Comparison of ENCODE assay signal across 7 mouse cellular contexts in the genomic region with DNA sequence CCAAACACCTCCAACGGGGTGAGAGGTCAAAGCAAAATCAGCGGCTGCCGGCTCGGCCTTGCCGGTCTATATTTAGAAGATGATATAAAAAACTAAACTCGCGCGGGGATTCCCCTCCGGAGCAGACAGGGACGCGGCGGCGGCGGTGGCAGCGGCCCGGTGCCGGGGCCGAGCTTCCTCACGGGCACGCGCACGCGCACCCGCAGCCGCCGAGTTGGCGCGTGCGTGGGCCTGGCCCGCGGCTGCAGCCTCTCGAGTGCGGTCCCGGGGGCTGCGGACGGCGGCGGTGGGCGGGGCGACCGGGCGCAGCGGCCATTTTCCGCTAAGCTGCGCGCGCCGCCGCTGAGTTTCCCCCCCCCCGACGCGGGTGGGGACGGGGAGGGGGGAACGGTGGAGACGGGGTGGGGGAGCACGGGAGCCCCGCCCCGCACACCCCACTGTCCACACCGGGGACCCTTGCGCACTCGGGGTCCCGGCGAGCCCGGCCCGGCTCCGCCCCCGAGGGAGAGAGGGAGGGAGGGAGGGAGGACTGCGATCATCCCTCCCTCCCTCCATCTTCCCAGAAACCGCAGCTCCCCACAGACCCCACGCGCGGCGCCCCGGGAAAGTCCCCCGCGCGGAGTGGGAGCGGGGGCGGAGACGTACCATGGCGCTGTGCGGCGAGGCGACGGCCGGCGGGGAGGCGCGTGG. TPM values are rescaled to one million over a fixed set of nuclear protein-coding genes. Genes with fewer than 3 reads are reported as not detected.
DNase-seq lines count a peak whose midpoint lies in the region; TF ChIP-seq lines count a peak whose summit lies in the region.

No protein-coding gene starts in this region.

- H3K79me2 ChIP-seq in myocyte (ENCODE audit: control insufficient read depth, insufficient read depth): peaks cover 36% of the 10 kb centered on the region

- H3K36me3 ChIP-seq in myocyte (ENCODE audit: control insufficient read depth, insufficient read depth): no peaks in the 10 kb centered on the region
- H3K36me3 ChIP-seq in splenic B cell, adult 2 months (ENCODE audit: control insufficient read depth, insufficient read depth, low read length, poor library complexity, severe bottlenecking): no peaks in the 10 kb centered on the region

- no peaks in the 10 kb centered on the region for H3K27me3 ChIP-seq in myocyte (ENCODE audit: control insufficient read depth, insufficient read depth, insufficient read length)
- peaks cover 2% of the 10 kb centered on the region; the same call in 1 of the 2 replicates for H3K27me3 ChIP-seq in splenic B cell, adult 2 months (ENCODE audit: control insufficient read depth, insufficient read depth, low read length, poor library complexity, severe bottlenecking)

- peak overlapping the region; percentile 81 for H3K4me2 ChIP-seq in myocyte (ENCODE audit: low read depth)

- no peak for TF ChIP-seq POLR2A in myocyte (IDR thresholded peaks at IDR 0.05; ENCODE audit: insufficient read length, low read depth)

- peak overlapping the region; percentile 51 for H3ac ChIP-seq in myocyte (ENCODE audit: control insufficient read depth, insufficient read length)

- peak; percentile 81 to 83 for DNase-seq in adrenal gland, adult 18-20 months (ENCODE audit: low spot score in 2 of 2)
- peak; percentile 75 for DNase-seq in embryo, embryonic 10.5 days (ENCODE audit: low spot score)
- peak; percentile 99 for DNase-seq in heart, adult 11 months
- peak; percentile 87 for DNase-seq in kidney, adult 18-20 months
- peak; percentile 71 for DNase-seq in liver
- DNase-seq in splenic B cell, adult 2 months (ENCODE audit: low read depth, low spot score): peak; percentile 83

- peak overlapping the region; percentile 28 for H3K4me3 ChIP-seq in myocyte

TF ChIP-seq in myocyte, 11 proteins besides CTCF, POLR2A, EP300 and RAD21:
- no peak for TF ChIP-seq REST (IDR thresholded peaks at IDR 0.05; ENCODE audit: insufficient read depth, insufficient read length)
- no peak for TF ChIP-seq MAX (IDR thresholded peaks at IDR 0.05; ENCODE audit: low read depth)
- TF ChIP-seq E2F4 (IDR thresholded peaks at IDR 0.05; ENCODE audit: insufficient read depth): no peak
- peak in 1 of 3 experiments; percentile 3 for TF ChIP-seq MYOG (IDR thresholded peaks at IDR 0.05; ENCODE audit: control insufficient read depth in 1 of 3, insufficient read depth in 1 of 3, insufficient read length in 2 of 3, low read depth in 2 of 3)
- TF ChIP-seq TCF12 (IDR thresholded peaks at IDR 0.05; ENCODE audit: insufficient read depth, poor library complexity, severe bottlenecking): no peak
- TF ChIP-seq TCF3 (IDR thresholded peaks at IDR 0.05; ENCODE audit: insufficient read length, low read depth): no peak
- TF ChIP-seq CEBPB (IDR thresholded peaks at IDR 0.05; ENCODE audit: insufficient read depth, poor library complexity, severe bottlenecking): no peak
- peak in 1 of 3 experiments; percentile 40 for TF ChIP-seq MYOD1 (IDR thresholded peaks at IDR 0.05; ENCODE audit: control insufficient read depth in 1 of 3, insufficient read length in 2 of 3, low read depth in 2 of 3)

RNA-seq across cellular contexts. Expression of gene Nfic, which starts 25.1 kb away (rescaled TPM):
- total RNA-seq in adrenal gland, adult 18-20 months (2021): 10 to 100 TPM; 69.1 to 78.7 TPM
- polyA plus RNA-seq in myocyte (2012; fragmentation: generic; extraction: Trizol): 115 TPM

RNA-seq across cellular contexts. Expression of gene Smim24, which starts 37.4 kb away (rescaled TPM):
- total RNA-seq in adrenal gland, adult 18-20 months (2021): 1 to 10 TPM; 1.1 to 1.2 TPM
- polyA plus RNA-seq in myocyte (2012; fragmentation: generic; extraction: Trizol): 0.30 TPM

RNA-seq across cellular contexts. Expression of gene Gm48552, which starts 41.5 kb away (rescaled TPM):
- 1 to 10 TPM; 1.4 to 2.6 TPM for total RNA-seq in adrenal gland, adult 18-20 months (2021)
- polyA plus RNA-seq in myocyte (2012; fragmentation: generic; extraction: Trizol): 0.73 TPM

RNA-seq across cellular contexts. Expression of gene Gm48551, which starts 46.0 kb away (rescaled TPM):
- total RNA-seq in adrenal gland, adult 18-20 months (2021): 1 to 10 TPM; 1.5 to 1.9 TPM
- 1.7 TPM for polyA plus RNA-seq in myocyte (2012; fragmentation: generic; extraction: Trizol)

RNA-seq across cellular contexts. Expression of gene Dohh, which starts 46.1 kb away (rescaled TPM):
- total RNA-seq in adrenal gland, adult 18-20 months (2021): 10 to 100 TPM; 49.1 to 50.5 TPM
- polyA plus RNA-seq in myocyte (2012; fragmentation: generic; extraction: Trizol): 103 TPM

Comparison
In these comparisons a context has a peak if more than half of its experiments do, and no peak if none do; other contexts are left out.
1. Peak in every context shown above with its lines: DNase-seq and H3K4me3 ChIP-seq.